Mouse (Mus musculus): ENCODE data around the gene Dnmt1.

The Dnmt1 gene

DNA sequence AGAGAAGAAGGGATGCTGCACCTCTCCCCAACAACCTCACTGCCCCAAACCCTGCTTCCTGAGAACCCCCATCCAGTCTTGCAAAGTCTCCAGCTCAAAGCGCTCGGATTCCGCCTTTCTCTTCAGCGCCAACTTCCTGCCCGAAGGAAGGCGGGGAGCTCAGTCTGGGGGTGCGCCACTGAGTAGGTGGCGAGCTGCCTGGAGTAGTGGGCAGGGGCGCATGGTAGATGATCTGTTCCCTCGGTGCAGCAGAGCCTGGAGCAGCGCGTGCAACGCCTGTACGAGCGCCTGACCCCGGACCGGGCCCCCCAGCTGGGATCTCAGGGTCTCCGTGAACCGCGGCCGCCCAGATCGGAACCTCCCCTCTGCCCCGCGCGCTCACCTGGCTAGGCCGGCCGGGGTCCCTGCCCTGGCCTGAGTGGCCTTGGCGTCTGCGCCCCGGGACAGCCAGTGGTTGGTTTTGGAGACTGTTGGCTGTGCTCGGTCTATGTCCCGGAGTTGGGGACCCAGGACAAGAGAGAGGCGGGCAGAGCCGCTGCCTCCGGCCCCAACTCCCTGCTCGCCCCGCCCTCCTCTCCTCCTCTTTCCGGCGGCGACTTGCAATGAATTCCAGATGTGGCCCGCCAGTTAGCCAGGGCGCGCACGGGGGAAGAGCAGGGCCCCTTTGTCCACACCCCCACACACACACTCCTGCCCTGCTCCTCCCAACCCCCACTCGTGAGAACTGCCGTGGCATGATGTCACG is 16.7 kb upstream of the Dnmt1 start, which contains the start of gene S1pr2:
S1pr2 (minus strand) TSS at position 566 of the 745 bp plus-strand sequence.
- DNase-seq = no peak

DNA sequence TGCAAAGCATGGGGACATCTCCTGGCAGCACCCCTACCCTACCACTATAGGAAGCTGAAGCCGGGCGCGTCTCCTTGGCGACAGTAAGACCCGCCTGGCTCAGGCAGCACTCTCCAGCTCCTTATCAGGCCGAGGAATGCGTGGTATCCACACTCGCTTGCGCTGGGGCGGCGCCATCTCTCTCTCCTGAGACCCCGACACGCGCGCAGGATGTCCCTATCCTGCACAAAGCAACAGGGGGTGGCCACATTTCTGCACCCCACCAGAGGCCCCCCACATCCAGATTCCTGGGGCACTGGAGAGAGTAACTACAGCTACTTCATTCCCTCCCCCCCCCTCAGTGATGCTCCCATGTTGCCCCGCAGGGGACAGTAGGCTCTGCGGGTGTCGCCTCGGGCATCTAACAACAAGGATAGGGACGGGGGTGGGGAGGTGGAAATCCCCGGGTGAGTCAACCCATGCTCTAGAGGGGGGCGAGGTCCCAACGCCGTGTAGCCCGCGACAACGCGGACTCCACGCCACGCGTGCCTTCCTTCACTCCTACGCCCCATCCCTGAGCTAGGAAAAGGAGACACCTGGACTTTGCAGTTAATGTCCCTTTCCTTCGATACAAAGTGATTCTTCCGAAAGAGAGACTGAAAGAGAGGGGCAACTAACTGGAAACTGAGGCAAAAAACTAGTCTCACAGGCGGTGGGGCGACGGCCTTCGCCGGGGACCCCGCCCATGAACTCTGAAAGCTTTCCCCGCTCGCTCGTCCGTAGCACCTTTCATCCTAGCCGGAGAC is 15.9 kb upstream of the Dnmt1 start:
- DNase-seq = no peak

DNA sequence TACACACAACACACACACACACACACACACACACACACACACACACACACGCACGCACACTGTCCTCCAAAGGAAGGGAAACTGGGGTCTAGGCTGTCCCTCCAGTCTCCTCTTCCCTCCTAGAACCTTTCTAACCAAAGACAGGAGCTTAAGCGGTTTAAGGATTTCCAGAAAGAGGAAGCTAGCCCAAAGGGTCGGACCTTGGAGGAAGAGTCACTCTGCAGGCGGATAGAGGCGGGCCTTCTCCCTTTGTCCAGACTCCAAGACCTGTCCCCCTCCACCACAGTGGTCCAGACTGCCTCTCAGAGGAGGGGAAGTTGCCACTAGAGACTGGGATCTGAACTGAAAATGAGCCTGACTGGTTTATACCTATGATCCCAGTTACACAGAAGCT is 14.0 kb upstream of the Dnmt1 start:
- no peak for DNase-seq

DNA sequence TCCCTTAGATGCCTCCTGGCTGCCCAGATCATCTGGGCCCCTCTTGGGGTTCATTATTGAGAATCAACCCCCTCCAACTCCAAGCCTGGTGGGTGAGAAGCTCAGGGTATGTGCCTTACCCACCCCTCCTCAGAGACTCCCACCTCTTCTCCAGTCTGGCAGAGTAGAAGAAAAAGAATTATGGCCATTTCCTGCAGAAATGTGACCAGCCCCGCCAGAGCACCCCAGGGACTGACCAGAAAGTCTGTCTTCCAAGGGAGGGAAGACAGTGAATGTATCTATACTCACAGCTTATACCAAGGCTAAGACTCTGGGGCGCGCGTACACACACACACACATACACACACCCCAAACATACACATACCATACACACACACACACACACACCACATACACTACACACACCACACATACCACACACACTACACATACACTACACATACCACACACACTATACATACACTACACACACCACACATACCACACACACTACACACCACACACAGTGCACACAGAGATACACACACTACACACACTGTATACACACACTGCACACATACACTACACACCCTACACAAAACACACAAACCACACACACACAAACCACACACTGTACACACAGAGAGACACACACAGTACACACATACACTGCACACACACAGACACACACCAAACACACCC is 13.5 kb upstream of the Dnmt1 start:
- DNase-seq = no peak

DNA sequence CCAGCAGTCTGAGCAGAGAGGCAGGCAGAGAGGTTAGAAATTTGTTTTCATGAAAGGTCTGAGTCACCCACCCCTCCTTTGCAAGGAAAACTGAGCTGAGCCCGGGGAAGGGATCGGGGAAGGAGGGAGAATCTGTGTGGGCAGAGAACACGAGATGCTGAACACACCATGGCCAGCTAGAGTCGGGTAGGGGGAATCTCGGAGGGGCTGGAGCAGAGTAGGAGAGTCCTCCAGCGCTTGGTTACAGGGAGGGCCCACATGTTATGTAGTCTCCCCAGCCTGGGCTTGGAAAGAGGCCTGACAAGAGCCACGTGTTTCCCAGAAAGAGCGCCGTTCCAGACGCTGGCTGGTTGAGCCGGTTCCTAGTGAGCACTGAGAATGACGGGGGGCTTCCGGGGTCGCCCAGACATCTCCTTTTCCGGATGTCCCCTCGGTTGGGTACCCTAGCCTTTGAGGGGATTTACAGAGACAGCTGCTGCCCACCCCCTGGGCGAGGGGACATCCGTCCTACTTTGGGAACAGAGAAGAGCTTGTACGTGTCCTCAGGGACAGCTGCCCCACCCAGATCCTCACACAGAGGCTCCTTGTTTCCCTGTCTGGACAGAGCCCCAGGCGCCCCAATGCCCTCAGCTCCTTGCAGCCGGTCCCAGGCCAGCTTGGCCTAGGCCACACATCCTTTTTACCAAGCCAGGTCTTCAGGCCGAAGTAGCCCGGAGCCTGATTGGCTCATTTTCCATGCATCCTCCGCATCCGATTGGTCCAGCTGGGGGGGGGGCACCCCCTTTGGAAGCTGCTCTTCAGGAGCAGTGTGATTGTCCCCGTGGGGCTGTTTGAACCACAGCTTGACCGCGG is 12.7 kb upstream of the Dnmt1 start:
- peak; percentile 31 for DNase-seq

DNA sequence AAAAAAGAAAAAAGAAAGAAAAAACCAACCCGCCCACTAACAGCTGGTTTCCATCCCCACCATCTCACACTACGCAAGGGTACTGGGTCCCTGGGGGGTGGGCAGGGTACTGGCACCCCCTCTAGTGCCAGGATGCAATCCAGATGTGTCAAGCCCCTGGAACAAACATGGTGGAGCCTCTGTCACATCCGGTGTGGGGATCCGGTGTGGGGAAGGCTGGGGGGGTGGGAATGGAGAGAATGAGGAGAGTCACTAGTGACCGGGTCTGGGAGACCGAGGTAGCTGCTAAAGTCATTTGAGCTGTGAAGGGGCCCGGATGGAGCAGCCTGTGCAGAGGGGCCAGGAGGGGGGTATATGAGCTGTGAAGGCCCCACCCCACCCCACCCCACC is 12.1 kb upstream of the Dnmt1 start:
- DNase-seq = no peak

DNA sequence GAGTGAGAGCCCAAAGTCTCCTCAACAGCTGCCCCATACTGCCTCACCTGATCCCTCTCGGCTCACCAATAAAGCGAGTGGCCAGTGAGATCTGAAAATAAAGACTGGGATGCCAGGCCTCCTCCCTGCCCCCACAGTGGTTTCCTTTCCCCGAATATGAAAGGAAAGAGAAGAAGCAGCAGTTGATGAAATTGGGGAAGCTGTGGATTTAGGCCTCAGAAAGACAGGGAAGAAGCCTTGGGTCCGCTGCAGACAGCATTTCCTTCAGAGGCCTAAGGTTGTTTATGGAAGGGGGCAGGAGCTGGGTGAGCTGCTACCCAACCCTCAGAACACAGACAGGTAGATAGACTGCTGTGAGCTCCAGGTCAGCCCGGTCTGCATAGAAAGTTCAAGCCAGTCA is 7.1 kb upstream of the Dnmt1 start:
- no peak for DNase-seq

DNA sequence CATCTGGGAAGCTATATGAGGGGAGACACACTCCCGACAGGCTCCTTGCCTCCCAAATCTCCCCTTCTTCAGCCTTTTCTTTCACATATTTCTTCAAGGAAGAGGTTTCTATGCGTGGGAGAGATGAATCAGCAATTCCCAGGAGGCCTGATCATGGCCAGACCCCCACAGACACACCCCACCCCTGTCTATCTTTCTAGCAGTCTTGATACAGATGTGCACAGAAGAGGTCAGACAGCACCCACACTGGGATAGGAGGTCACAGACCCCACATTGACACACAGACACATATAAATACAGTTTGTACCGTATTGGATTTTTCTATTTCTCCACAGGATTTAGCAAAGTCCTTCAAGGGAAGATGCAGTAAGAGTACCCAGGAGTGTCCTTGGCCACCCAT is 6.3 kb upstream of the Dnmt1 start:
- no peak for DNase-seq

DNA sequence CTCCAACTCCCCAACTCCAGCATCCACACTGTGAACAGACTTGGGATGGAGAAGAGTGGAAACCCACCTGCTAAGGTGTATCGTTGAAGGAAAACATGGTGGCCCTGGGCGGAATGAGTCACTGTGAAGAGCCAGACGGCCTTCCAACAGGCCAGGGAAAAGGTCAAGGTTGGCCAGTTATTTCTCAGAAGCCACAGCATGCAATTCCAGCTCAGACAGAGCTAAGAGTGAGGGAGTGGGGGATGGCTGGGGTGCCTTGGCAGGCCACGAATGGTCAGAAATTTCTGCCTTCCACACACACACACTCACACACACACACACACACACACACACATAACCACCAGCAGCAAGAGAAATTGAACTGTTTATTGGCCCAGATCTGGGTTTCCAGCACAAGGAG is 5.9 kb upstream of the Dnmt1 start:
- DNase-seq = no peak

DNA sequence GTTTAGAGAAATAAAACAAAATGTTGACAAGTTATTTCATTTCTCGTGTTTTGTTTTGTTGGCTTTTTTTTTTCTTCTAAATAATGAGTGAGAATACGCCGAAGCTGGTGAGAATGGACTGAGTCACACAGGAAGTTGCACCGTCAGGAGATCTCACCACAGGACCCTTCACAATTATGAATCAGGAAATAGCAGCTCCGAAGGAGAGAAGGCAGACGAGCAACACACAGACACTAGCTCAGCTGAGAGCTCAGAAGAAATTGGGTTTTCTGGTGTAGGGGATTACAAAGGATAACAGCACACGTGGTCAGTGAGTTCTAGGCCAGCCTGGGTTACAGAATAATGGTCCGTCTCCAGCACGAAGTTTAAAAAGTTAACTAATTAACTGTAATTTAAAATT is 1.9 kb upstream of the Dnmt1 start:
- no peak for DNase-seq

DNA sequence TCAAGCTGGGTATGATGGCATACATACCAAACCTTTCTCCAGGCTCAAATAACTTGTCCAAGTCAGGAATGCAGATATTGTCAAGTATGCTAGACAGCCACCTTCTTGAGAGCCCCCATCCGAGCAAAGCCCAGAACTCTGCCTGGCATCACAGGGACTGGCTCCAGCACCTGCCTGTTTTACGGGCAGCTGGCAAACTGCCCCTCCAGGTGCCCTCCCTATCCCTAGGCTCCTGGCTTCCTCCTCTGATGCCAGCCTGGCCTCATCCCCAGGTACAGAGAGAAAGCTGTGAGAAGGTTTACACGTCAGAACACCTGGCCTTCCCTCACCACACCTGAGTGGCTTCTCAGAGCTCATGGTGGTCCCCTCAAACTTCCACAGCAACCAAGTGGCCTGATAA is 2.7 kb downstream of the Dnmt1 start:
- DNase-seq = no peak

DNA sequence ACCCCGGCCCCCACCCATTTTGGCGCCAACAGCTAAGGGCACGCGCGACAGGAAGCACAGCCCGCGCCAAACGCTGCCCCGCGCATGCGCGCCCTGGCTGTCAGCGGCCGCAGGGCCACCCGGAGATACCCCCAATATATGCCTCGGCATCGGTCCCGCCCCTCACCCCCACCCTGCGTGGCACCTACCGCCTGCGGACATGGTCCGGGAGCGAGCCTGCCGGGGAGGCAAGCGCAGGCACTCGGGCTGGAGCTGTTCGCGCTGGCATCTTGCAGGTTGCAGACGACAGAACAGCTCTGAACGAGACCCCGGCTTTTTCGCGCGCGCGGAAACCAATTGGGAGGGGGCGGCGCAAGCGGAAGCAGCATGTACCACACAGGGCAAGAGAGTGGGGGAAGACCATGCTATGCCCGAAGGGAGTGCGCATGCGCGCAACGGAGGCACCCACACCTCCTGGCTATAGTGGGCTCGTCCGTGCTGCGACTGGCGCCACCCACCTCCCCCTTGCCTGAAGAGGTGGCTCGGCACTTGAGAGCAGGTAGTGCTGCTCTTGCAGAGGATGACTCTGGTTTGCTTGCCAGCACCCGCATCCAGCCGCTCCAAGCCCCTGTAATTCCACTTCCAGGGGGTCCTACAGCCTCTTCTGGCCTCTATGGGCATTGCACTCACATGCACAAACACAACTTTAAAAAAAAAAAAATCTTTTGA is 7.0 kb downstream of the Dnmt1 start:
- DNase-seq = peak; percentile 98

DNA sequence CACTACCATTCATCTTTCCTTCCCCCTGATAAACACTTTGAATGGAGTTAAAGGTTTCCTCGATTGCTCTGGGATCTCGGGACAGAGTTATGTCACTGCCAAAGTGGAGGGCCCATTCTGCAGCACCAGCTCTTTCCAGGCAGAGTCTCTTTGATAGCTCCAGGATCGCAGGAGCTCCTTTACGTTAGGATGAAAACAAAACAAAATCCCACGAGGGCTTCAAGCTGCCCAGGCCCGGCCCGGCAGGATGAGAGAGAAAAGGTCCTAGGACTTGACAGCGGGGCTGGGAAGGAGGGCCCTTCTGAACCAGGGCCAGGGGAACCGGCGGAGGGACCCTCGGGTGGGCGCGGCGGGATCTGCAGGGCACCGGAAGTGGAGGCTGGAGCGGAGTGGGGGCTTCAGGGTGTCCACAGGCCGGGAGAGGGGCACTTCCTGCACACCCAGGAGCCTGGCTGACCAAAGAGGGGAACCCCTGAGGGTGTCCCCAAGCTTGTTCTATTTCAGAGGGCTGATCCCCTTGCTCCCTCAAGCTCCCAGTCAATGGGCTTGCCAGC is 7.6 kb downstream of the Dnmt1 start:
- no peak for DNase-seq

DNA sequence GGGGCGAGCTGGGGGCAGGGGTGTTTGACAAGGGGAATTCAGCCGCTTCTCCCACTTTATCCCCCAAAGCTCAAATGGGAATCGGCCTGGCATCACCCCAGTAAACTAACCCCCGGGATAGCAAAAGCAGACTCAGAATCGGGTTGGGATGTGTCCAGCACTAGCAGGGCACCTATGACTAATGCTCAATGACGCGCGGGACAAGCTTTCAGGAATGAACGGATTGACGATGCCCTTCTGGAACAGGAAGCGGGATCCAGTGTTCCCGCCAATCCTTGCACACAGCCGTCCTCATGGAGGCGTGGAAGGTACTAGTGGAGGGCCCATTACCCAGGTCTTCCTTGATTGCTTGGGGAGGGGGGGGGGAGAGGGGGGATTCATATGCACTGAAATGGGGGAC is 8.2 kb downstream of the Dnmt1 start:
- DNase-seq = peak; percentile 35

DNA sequence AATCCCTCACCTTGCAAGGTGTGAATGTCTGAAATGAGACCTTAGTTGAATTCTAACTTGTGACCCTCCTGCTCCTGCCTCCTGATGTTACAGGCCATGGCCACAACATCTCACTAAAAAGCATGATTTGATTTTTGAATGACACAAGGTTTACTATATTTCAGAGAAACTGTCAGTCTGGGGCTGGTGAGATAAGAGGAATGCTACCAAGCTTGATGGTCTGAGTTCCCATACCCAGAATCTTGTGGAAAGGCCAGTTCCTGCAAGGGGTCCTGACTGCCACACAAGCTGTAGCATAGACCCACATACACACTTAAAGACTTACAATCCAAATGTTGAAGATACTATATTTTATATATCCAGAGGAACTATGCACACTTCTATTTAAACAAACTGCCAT is 9.3 kb downstream of the Dnmt1 start:
- no peak for DNase-seq

DNA sequence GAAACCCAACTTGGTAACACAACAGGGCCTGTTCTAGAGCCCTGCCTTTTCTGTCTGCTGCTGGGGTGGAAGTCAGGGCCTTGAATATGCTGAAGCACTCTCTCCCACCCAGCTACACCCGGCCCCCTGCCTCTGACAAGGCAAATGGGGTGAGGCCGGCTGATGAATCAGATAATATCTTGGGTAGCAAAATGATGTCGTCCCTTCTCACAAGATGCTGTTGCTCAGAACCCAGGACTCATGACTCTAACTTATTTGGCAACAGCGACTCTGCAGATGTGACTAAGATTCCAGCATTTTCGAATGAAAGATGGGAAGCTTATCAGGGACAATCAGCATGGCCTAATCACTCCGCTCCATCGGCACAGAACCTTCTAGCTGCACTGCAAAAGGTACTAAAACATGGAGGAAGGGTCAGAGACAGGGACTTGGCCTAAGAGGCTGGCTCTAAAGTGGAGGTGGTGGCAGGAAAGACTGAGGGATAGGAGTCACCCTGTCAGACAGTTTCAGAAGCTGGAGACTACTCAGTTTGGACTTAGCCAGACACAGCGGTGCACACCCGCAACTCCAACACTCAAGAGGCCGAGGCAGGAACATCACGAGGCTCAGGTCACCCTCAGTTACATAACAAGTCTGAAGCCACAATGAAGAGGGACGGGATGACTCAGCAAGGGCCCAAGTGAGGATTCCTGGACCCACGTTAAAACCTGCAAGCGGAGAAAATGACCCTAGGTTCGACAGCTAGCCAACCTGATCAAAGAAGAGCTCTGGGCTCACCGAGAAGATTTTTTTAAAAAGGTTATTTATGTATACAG is 13.4 kb downstream of the Dnmt1 start:
- no peak for DNase-seq

DNA sequence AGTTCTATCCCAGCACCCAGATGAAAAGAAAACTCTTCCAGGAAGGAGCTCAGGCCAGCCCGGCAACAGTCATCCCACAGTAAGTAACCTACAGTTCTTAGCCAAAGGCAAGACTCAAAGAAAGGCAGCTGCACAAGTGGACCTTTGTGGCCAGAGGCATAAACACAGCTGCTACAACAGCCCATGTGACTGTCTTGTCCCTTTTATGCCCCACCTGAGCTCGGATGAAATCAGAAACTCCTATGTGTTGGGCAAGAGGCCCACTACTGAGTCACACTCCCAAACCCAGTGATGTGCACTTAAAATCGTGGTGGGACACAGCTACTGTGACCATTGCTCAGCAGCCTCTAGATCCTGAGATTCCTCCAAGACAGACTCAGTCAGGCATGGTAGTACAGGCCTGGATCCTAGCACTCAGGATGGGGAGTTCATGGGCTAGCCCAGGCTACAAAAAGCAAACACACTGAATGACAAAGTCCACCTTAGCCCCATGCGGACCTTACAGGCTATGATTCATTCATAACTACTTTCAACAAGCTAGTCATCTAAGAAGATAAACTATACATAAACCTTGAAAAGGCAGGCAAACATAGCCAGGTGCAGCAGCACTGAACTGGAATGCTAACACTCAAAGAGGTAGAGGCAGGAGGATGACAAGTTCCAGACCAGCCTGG is 14.9 kb downstream of the Dnmt1 start:
- DNase-seq = no peak

DNA sequence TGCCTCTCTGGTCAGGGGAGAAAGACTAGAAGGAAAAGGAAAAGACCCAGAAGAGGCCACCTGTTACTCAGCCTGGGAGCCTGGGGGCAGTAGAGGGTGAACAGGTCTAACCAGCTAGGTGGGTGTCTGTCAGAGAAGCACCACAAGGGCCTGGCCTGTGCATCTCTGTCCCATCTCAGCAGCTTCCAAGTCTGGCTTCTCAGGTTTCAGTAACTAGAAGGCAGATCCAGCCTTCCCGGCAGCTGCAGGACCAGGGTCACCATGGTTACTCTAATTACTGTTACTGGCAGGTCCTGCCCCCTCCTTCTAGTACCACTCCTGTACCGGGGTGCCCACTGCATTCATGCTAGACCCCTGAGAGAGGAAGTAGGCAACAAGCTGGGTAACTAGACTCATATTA is 15.8 kb downstream of the Dnmt1 start:
- DNase-seq = no peak

DNA sequence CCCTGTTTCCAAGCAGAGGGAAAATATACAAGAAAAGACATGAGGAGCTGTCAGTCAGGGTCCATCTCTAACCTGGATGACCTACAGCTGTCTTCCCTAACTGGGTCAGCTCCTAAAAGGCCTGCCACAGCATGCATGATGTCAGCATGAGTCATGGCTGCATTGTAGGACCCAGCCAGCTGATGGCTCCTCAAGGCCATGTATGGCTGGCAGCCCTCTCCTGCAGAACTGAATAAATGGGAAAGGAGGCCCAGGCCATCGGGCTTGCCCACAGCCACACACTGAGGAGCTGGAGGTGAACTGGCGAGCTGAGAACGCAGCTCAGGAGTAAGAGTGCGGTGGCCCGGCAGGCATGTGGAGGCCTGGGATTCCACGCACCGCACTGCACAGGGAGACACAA is 16.3 kb downstream of the Dnmt1 start:
- DNase-seq = no peak

DNA sequence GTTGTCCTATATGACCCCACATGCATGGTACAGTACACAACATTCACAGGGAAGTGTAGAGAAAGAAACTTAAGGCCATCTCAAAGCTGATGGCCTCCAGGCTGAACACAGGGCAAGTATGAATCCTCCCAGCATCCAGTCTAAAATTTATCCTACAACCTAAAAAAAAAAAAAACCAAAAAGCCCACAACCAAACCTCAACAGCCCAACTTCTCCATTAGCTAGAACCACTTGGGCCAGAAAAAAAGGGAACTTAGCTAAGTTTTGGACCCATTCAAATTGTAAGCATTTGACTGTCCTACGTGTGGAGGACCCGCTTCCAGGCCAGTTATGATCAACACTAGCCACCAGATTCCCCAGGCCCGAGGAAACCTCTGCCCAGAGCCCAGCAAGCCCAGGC is 36.4 kb downstream of the Dnmt1 start:
- DNase-seq = no peak

DNA sequence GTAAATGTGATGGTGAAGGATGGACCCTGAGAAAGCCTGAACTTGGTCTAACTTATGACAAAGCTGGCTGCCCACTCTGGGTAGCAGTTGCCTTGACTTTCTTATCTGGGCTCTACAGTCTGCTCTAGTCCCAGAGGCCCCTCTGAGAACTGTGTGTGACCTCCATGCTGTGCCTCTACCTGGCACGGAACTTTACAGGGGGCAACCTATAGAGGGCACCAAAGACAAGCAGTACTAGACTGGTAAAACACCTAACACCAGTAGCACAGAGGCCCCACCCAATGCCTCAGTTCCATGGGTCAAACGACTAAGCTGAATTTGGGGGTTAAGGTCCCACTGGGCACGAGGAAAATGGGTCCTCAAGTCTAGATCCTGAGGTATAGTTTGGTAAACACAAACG is 43.5 kb downstream of the Dnmt1 start:
- DNase-seq = no peak
